Mouse (Mus musculus) kidney, postnatal 0 days (tissue): ENCODE data around the gene Cmtm3. TPM values are rescaled to one million over a fixed set of nuclear protein-coding genes. Genes with fewer than 3 reads are reported as not detected.
A peak's percentile ranks its signal among the peaks of the same experiment; 100 is the strongest.

Source experiments
- ATAC-seq: fragments of 200-750 bp; cut with Nextera tagmentation; replicated peaks from 2 replicates; pipeline ENCODE4 v1.8.0; 2017; ENCODE audit warnings: low read depth, moderate number of reproducible peaks, moderate TSS enrichment, moderate library complexity; ENCODE audit not compliant: low FRiP score
- DNase-seq: peaks from one replicate; pipeline ENCODE4 v3.0.0-alpha.2; 2016; ENCODE audit warnings: low spot score
- H3K27ac ChIP-seq: fragments of 300-500 bp; sonication (generic); 2 replicates; pipeline ENCODE4 v1.5.1; 2014; ENCODE audit warnings: mild to moderate bottlenecking
- H3K27me3 ChIP-seq: fragments of 300-500 bp; sonication (generic); 2 replicates; pipeline ENCODE4 v1.6.1; 2014; ENCODE audit warnings: low read length, mixed read lengths; ENCODE audit not compliant: insufficient read depth
- H3K36me3 ChIP-seq: fragments of 300-500 bp; sonication (generic); 2 replicates; pipeline ENCODE4 v1.6.1; 2014; ENCODE audit warnings: low read length, mixed read lengths; ENCODE audit not compliant: insufficient read depth
- H3K4me1 ChIP-seq: fragments of 300-500 bp; sonication (generic); replicated peaks from 2 replicates; pipeline ENCODE4 v1.6.1; 2014; ENCODE audit warnings: antibody characterized with exemption, low read length, mixed read lengths; ENCODE audit not compliant: insufficient read depth
- H3K4me2 ChIP-seq: fragments of 300-500 bp; sonication (generic); 2 replicates; pipeline ENCODE4 v1.6.1; 2014; ENCODE audit warnings: mild to moderate bottlenecking, low read length, moderate library complexity, mixed read lengths
- H3K4me3 ChIP-seq: fragments of 300-500 bp; sonication (generic); replicated peaks from 2 replicates; pipeline ENCODE4 v1.5.1; 2014; ENCODE audit warnings: low read depth, low read length
- H3K9ac ChIP-seq: fragments of 300-500 bp; sonication (generic); 2 replicates; pipeline ENCODE4 v1.6.1; 2014; ENCODE audit warnings: low read depth, low read length
- H3K9me3 ChIP-seq: fragments of 300-500 bp; sonication (generic); replicated peaks from 2 replicates; pipeline ENCODE4 v1.6.1; 2016; ENCODE audit warnings: low read length, inconsistent platforms, mixed read lengths
- CTCF ChIP-seq: IDR thresholded peaks from 2 replicates; pipeline ENCODE4 v1.5.1; 2016; ENCODE audit warnings: antibody characterized with exemption, low read depth, mild to moderate bottlenecking, moderate library complexity
- WGBS: fragments of 180-500 bp; shearing (Covaris S2); extraction: QIAGEN DNeasy Blood & Tissue Kit; methylation state at CpG from one replicate; pipeline ENCODE4 v1.1.7; 2014; 5-methylcytosine and 5-hydroxymethylcytosine counted together
- polyA plus RNA-seq: library from polyadenylated mRNA; unstranded; fragments of >200 nt; fragmentation: Nextera tagmentation; extraction: Ambion mirVana; gene quantifications from 2 replicates; pipeline ENCODE4 v1.2.1, GENCODE M21; 2015

The Cmtm3 gene
- polyA plus RNA-seq, 1 experiment from 2014 or later: 125 TPM

DNA sequence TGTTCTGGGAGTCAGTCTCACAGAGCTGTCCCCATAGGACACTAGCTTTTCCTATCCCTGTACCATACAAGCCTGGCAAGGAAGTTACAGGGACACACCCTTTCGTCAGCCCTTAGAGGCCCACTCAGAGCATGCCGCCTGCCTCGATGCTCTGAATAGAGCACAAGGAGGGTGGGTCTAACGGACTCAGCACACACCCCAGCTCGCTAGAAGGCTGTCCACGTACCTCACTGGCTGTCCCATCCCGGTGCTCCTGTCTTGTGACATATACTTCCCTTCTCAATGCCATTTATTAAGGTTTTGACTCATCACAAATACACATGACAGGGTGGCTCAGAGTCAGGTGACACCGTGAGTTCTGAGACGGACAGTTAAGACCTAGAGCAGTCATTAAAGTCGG, 15.3 kb downstream of the Cmtm3 start:
- no peaks in the 10 kb centered on the region for H3K4me1 ChIP-seq
- 83% methylated on average over 10 of the region's 10 CpGs for WGBS
- no peak for TF ChIP-seq CTCF
- no peak overlapping the region for H3K4me2 ChIP-seq
- ATAC-seq (no peak), DNase-seq (no peak)
- H3K9ac ChIP-seq: no peak overlapping the region
- H3K4me3 ChIP-seq: no peak overlapping the region
- H3K9me3 ChIP-seq: no peaks in the 10 kb centered on the region
- no peaks in the 10 kb centered on the region for H3K27me3 ChIP-seq
- H3K36me3 ChIP-seq: peaks cover 19% of the 10 kb centered on the region; the same call in 1 of the 2 replicates
- no peak overlapping the region for H3K27ac ChIP-seq

DNA sequence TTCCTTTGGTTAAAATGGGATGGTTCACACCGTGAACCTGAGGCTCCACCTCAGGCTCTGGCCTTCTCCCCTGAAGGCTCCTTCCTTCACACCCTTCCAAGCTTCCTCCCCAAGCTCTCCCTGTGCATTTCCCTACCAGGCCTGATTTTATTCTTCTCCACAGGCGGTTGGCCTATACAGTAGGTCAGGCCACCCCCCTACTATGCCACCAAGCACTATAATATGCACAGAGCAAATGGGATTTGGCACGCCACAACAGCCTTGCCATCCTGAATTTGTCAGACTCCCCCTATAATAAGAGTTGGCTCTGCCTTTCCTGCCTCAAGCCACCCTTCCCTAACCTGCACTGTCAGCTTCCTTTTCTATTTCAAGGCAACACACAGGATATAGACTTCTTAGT, 19.4 kb downstream of the Cmtm3 start:
- Histone ChIP-seq H3K4me3 (no peak overlapping the region), H3K9ac (no peak overlapping the region), H3K4me1 (no peaks in the 10 kb centered on the region), H3K9me3 (no peaks in the 10 kb centered on the region), H3K27me3 (no peaks in the 10 kb centered on the region), H3K36me3 (peaks cover 19% of the 10 kb centered on the region; the same call in 1 of the 2 replicates), H3K27ac (no peak overlapping the region), H3K4me2 (no peak overlapping the region)
- WGBS: 83% methylated on average over 3 of the region's 3 CpGs
- no peak for ATAC-seq
- TF ChIP-seq CTCF: no peak
- DNase-seq: no peak

DNA sequence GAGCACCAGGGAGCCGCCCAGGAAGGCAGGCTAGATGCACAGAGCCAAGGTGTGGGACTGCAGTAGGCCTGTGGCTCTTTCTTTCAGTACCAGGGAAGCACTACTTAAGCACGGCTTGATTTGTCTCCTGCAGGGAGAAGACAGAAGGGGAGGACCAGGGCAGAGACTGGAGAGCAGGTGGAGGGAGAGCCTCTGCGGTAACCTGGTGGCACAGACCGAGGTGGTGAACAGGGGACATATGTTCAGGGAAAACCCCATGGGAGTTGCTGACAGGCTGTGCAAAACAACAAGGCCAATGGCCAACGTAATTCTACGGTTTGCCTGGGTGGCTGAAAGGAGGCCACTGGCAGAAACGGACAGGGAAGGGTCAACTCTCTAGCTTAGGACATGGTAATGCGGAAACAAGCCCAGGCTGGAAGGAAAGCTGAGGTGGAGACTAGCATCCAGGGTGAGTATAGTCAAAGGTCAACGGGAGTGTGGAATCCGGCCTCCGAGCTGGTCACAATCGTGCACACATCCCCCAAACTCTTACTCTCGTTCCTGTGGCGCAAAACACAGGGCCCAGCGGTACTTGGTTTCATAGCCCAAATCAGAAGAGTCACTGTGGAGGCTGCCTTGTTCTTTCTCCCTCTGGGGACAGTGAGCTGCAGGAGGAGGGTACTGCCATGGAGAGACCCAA, 20.7 kb downstream of the Cmtm3 start:
- no peak overlapping the region; the same call in 1 of the 2 replicates for H3K27ac ChIP-seq
- no peak for ATAC-seq

DNA sequence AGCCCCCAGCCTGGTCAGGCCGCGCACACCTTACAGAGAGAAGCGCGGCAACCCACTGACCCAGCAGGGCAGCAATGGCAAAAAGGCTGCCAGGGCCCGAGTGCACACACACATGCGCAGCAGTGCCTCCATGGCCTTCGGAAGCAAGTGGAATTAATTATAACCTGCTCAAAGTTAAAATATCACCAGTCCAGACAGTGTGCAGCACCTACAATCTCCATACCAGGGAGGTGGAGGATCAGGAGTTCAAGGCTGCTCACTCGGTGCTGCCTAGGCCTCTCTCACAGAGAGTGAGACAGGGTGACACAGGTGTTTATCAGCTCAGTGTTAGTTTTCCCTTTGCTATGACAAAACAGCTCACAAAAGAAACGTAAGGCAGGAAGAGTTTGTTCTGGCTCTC, 26.5 kb downstream of the Cmtm3 start:
- Histone ChIP-seq H3K9ac (no peak overlapping the region), H3K4me2 (no peak overlapping the region), H3K27me3 (no peaks in the 10 kb centered on the region), H3K36me3 (no peaks in the 10 kb centered on the region), H3K9me3 (no peaks in the 10 kb centered on the region), H3K4me1 (peaks cover 9% of the 10 kb centered on the region), H3K4me3 (no peak overlapping the region), H3K27ac (peak overlapping the region; percentile 22; the same call in 1 of the 2 replicates)
- DNase-seq (no peak), ATAC-seq (no peak; the same call in 1 of the 2 replicates)
- no peak for TF ChIP-seq CTCF
- 72% methylated on average over 9 of the region's 9 CpGs for WGBS

More for the DNA sequence above, 20.7 kb downstream of the Cmtm3 start:
- no peak for TF ChIP-seq CTCF
- WGBS: 61% methylated on average over 15 of the region's 15 CpGs
- H3K4me1 ChIP-seq: no peaks in the 10 kb centered on the region
- H3K4me3 ChIP-seq: no peak overlapping the region
- no peaks in the 10 kb centered on the region for H3K27me3 ChIP-seq
- peaks cover 11% of the 10 kb centered on the region; the same call in 1 of the 2 replicates for H3K36me3 ChIP-seq
- no peak for DNase-seq
- H3K4me2 ChIP-seq: no peak overlapping the region
- H3K9ac ChIP-seq: 0 out of 2 replicates have a peak overlapping the region, but pooled peaks have one; percentile 4
- H3K9me3 ChIP-seq: no peaks in the 10 kb centered on the region

DNA sequence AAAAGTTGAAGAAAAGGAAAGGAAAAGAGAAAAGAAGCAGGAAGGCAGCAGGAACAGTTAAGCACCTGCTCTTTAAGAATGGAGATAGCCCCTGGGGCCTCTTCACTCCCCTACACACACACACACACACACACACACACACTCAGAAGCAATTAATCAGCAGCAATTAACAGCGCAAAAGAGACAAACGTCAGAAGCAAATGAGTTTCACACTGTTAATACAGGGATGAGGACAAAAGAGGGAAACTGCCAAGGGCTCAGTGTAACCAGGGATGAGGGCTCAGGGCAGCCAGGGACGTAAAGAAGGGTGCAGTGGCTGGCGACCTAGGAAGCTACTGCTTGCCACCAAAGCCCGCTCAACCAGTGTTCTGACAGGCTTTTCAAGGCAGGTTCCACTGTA, 28.2 kb downstream of the Cmtm3 start:
- DNase-seq: no peak
- WGBS: 46% methylated on average over 5 of the region's 5 CpGs
- no peak for TF ChIP-seq CTCF

DNA sequence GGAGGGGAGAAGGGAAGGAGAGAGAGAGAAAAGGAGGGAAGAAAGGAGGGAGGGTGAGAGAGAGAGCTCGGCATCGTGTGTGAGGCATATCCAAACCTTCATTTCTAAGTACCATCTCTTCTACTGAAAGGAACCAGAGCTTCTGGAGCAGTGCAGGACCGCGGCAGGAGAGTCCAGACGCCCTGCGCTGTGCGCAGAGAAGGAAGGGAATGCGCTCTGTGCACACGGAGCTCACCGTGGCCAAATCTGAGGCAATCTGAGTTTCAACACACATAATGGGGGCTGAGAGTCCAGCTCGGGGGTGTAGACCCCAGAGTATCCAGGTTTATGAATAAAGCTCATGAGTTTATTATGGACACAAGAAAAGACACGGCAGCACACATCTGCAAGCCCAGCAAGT, 30.4 kb downstream of the Cmtm3 start:
- Histone ChIP-seq H3K27me3 (no peaks in the 10 kb centered on the region), H3K9ac (no peak overlapping the region), H3K4me2 (no peak overlapping the region), H3K4me1 (peaks cover 12% of the 10 kb centered on the region), H3K9me3 (no peaks in the 10 kb centered on the region), H3K27ac (no peak overlapping the region), H3K4me3 (no peak overlapping the region), H3K36me3 (no peaks in the 10 kb centered on the region)
- ATAC-seq (no peak), DNase-seq (no peak)
- no peak for TF ChIP-seq CTCF
- 73% methylated on average over 12 of the region's 12 CpGs for WGBS

More for the DNA sequence above, 28.2 kb downstream of the Cmtm3 start:
- Histone ChIP-seq H3K27ac (no peak overlapping the region), H3K27me3 (no peaks in the 10 kb centered on the region), H3K4me2 (no peak overlapping the region), H3K4me3 (no peak overlapping the region), H3K4me1 (peaks cover 9% of the 10 kb centered on the region), H3K36me3 (no peaks in the 10 kb centered on the region), H3K9ac (no peak overlapping the region), H3K9me3 (no peaks in the 10 kb centered on the region)
- ATAC-seq: no peak
